Mouse (Mus musculus): ENCODE measurements at regions not wholly inside any gene's neighbourhood (a gene's known extent, or its start where the extent isn't known, plus 50 kb on each side); places are given as distances from the start of the nearest gene placed in this dataset.

- TF ChIP-seq CTCF (IDR thresholded peaks at IDR 0.05; ENCODE audit: low read depth), result no peak
- no peak for TF ChIP-seq EP300 (IDR thresholded peaks at IDR 0.05; ENCODE audit: low read depth)
Measured at GRCm38 (mm10) chr3:148544929-148545328, 445.4 kb downstream of the Adgrl2 start.

All from heart, postnatal 0 days (tissue).